Mouse (Mus musculus) layer of hippocampus, adult 18-20 months (tissue): ENCODE data around the gene Upf3a. TPM values are rescaled to one million over a fixed set of nuclear protein-coding genes. Genes with fewer than 3 reads are reported as not detected.
A peak's percentile ranks its signal among the peaks of the same experiment; 100 is the strongest.
"Not testable (repeated sequence)": the region's sequence is repeated elsewhere in the genome, so short reads cannot be mapped to it uniquely, and the experiment has no call there.

ENCODE experiments used
- DNase-seq, 2 experiments: peaks; one replicate each; pipeline ENCODE4 v3.0.0; 2022; ENCODE audit warnings: low spot score in 2 of 2
- long read RNA-seq: library from polyadenylated mRNA; stranded (forward); transcript quantifications from one replicate; pipeline ENCODE4 v2.0.0, GENCODE M21; 2021
- total RNA-seq, 2 experiments: library from RNA; stranded (reverse); gene quantifications; 2 replicates each; pipeline ENCODE4 v1.2.3; 2021

The Upf3a gene
- total RNA-seq = 10 to 100 TPM; 31.3 to 36.8 TPM
- long read RNA-seq, transcript Upf3a-201 (9 exons, 2,057 nt) = major isoform, 38 of 48 reads
- long read RNA-seq, partial matches to known transcripts = 3 of 48 reads
- long read RNA-seq, other reads (novel, unspliced or antisense) = 7 of 48 reads

DNA sequence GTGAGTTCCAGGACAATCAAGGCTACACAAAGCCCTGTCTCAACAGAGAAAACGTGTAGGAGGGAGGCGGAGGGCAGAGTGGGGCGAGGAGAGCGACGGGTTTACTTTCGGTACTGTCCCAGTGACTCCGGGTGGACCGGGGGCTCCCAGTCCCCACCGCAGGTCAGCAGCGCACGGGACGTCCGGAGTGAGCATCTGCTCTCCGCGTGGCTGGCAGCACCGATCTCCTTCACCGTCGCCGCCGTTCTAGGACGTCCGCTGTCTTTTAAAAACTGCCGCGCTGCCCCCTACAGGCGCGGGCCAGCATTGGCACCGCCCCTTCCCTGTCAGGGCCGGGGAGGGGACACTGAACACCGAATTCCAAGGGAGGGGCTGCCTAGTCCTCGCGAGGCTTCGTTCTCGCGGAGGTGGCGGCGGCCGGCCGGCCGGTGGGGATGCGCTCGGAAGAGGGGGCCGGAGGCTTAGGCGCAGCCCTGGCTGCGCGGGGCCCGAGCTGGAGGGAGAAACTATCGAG, at the start of gene Upf3a:
Gene Upf3a, plus strand, starts transcription at position 366 of the 514 bp plus-strand sequence.
- DNase-seq = peak; percentile 80 to 91

GRCm38 (mm10) chr8:13740323-13740770, 45.1 kb upstream of the Upf3a start:
- DNase-seq = peak in 1 of 2 experiments; percentile 13

DNA sequence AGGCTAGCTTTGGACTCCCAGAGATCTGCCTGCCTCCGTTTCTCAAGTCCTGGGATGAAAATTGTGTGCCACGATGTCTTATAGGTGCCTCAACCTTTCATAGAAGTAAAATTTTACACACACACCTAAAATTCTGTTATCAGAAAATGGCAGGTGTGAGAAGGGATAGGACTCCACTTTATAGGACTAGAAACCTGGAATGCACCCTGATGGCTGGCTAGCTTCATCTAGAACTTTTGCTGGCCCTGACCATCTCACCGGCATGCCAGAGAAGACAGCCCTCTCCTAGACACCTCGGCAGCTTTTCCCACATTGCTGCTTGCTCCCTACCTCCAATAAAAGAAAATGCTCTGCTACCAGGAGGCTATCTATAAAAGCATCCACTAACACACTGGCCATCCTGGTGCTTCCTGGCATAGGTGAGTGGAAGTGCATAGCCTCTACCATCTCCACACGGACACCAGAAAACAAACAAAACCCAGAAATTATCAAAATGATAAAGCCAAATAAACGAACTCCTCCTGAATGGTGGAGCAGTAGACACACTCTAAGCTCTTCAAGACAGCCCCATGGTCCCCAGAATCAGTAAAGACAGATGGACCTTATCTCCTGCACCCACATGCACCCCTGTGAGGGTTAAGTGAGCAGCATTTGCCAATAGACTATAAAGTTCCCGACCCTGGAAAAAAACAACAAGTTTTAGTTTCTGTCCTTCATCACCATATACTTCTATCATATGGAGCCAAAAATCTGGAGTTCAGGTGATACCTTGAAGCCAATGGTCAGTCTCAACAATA, 44.4 kb upstream of the Upf3a start:
- no peak for DNase-seq

DNA sequence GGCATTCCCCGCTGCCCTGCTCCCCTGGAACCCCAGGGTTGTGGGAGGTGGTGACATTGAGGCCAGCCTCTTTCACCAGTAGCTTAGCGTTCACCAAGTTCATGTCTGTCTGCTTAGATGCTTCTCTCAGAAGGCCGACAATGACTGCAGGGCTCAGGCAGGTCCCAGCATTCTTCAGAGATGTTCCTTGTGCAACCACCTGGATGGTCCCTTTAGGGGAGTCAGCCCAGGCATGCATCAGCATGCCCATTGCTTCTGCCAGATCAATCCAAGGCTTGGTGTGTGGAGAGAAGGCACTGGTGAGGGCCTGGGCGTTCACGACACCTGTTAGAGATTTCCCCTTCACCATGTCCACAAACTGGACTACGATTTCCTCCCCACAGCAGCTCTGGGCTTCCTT, 39.2 kb upstream of the Upf3a start:
- not testable (repeated sequence) for DNase-seq

GRCm38 (mm10) chr8:13747626-13748025, 37.8 kb upstream of the Upf3a start:
- DNase-seq = no peak

GRCm38 (mm10) chr8:13753680-13754079, 31.7 kb upstream of the Upf3a start:
- peak in 1 of 2 experiments; percentile 77 for DNase-seq

DNA sequence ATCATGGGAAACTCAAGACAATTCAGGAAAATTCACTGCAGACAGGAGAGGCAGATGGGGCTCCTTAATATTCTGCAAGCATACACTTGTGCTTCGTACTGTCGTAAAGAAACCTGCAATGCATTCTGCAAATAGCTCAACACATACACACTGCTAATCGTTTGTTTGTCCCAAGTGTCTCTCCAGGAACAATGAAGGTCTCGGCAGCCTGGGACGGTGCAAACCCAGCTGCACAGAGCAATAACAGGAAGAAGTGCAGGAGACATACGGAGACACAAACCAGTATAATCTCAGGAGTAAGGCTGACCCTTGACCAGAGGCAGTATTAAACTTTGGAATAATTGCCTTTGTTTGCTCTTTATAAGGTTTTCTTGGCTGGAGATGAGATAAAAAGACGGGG, 28.9 kb upstream of the Upf3a start:
- no peak for DNase-seq

DNA sequence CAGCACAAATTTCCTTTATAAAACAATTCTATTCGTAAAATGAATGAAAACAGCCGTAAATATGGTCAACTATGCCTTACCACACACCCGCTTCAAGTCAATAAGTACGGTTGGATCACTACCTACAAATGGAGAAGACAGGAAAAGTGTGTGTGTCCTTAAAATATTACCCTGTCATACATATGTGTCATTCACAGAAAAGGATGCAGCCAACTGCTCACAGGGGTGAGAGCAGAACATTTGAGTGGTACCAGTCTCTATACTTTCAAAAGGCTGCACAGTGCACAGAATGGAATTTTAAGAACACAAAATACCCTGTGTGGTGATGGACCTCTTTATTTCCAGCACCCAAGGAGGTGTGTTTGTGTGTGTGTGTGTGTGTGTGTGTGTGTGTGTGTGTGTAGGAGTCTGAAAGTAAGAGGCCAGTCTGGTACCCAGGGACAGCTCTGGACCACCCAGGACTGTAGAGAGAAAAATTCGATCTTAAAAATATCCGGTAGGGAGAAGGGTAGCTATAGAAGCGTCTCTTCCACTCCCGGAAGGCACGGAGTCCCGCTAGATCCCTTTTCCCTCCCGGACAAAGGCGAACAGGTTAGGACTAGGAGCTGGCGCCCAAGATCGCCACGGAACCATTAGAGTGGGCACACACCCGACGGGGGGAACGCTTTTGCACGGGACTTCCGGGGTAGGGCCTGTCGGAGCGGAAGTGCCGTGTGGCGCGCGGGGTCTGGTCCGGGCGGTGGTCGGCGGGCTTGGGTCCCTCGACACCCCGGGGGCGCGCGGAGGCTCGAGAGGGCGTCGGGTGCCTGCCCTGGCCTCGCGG, 28.2 kb upstream of the Upf3a start, which contains the start of gene Cdc16:
Gene Cdc16, plus strand, starts transcription at position 695 of the 823 bp plus-strand sequence.
- peak; percentile 77 to 91 for DNase-seq

- DNase-seq = peak in 1 of 2 experiments; percentile 70
Observed at GRCm38 (mm10) chr8:13757805-13758727, 27.3 kb upstream of the Upf3a start.

DNA sequence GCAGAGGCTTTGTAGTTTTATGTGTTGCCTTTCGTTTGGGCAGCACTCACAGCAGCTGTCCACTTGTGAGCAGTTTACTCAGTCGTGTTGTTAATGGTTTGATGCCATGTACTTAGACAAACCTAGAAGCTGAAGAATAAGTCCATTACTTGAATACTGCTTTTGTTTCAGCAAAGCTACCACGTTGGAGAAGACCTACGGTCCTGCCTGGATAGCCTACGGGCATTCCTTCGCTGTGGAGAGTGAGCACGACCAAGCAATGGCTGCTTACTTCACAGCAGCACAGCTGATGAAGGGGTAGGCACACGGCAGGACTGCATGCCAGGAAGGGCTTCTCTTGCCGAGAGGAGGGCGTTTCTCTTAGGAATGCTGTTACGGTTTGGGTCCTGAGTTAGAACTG, 16.2 kb upstream of the Upf3a start:
- no peak for DNase-seq

- peak in 1 of 2 experiments; percentile 8 for DNase-seq
Observed at GRCm38 (mm10) chr8:13780536-13780935, 4.9 kb upstream of the Upf3a start.

DNA sequence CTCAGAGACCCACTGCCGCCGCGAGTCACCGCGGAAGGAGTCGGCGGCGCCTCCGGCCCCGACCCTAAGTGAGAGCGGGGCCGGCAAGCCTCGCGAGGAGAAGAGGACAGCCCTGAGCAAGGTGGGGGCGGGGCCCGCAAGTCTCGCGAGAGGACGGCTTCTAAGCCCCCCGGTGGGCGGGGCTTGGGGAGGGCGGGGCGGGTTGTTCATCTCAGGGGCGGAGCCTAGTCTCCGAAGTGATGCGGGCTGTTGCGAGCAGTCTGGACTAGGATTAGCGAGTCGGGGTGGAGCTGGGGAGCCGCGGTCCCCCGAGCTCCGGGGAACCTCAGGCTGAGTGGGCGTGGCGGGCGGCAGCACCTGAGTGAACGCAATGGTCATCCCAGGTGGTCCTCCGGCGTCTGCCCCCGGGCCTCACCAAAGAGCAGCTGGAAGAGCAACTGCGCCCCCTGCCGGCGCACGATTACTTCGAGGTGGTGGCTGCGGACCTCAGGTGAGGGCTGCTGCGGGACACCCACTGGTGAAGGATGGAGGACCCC, 417 bp downstream of the Upf3a start:
- peak; percentile 87 to 96 for DNase-seq

GRCm38 (mm10) chr8:13789606-13790005, 4.2 kb downstream of the Upf3a start:
- no peak for DNase-seq

DNA sequence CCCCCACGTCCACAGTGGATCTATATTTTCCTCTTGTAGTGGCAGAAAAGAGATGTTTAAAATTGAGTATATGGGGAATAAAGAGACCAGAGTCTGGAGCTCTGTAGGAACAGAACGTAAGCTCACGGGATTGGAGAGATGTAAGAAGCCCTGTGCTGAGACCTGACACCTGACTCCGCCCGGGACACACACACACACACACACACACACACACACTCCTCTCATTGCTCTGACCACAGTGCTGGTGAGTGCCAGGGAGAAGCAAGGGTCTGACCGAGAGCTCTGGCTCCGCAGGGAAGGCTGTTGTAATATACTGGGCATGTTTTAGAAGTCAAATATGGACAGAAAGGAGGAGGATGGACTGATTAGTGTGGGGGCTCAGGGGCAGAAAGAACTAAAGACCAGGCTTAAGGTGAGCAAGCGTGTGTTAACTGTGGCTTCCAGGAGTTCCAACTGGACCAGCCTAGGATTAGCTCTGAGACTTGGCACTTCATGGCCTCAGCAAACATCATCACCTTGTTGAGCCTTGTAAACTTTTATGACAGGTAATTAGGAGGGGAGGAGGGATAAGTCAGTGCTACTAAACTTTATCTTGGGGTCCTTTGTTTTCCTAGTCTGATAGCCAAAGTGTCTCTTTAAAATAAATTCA, 7.8 kb downstream of the Upf3a start:
- no peak for DNase-seq

DNA sequence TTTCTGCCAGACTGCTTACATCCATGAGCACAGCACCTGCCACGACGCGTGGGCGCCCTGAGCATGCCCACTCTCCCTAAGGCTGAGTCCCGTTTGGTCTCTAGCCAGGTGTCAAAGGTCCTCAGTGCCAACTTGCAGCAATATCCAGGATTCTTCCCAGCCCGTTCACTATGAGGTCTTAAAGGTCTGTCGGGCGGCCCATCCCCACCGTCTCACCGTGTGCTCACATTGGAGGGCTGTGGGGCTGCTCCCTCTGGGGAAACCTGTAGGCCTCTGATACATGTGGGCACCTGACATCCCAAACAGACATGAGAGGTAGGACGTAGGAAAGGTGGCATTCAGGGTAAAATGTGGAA, 8.3 kb downstream of the Upf3a start:
- no peak for DNase-seq

DNA sequence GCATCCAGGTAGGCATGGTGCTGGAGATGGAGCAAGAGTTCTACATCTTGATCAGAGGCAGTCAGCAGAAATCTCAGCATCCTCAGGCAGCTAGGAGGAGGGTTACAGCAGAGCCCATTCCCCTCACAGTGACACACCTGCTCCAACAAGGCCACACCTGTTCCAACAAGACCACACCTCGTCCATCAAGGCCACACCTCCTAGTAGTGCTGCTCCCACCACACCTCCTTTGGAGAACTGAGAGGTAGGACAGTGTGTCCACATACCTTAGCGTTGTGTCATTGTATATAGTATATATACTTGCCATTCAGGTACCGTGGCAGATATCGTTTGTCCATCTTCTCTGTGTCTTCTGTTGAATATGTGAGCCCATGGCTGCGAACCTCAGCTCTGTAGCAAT, 12.3 kb downstream of the Upf3a start:
- DNase-seq = no peak

DNA sequence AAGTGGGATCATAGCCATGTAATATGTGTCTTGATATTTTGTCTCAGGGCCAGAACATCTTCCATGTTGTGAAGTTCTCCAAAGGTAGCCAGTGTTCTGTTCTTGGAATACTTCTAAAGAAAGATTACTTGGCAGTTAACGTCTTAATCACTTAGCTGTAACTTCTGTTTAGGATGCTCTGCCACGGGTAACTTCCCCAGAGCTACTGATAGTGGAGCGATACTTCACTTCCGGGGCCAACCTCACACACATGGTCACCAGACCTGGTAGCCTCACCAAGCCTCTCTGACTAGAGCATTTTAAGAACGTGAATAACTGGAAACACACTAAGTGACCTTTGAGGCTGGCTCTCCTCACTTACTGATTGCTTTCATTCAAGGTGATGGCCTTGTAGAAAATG, 14.2 kb downstream of the Upf3a start:
- no peak for DNase-seq

- DNase-seq = no peak
Observed at GRCm38 (mm10) chr8:13828598-13829172, 43.3 kb downstream of the Upf3a start.

DNA sequence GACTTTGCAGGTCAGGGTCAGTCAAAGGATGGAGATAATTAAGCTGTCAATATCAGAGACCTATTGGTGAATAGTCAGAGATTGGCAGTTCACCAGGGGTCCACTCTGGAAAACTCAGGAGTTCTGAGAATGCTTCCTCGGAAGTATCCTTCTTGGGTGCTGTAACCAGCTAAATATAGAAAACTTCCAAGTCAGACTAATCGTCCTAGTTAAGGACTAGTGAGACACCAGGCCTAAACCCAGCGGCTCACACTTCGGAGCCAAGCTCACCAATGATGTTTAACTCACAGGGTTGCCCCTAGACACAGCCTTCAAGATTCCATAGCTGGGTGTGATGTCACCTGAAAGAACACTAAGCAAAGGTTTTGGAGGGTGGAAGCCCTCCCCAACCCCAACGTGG, 52.9 kb downstream of the Upf3a start, which contains the start of gene AF366264:
Gene AF366264, minus strand, starts transcription at position 101 of the 400 bp plus-strand sequence.
- DNase-seq = not testable (repeated sequence)
